ENCODE assay signal across 9 mouse cellular contexts in genomic region chr1:92378741-92379509, GRCm38 (mm10).
DNase-seq lines count a peak whose midpoint lies in the region; ATAC-seq and TF ChIP-seq lines count a peak whose summit lies in the region.
"Had no signal": no experiment of that assay in that cellular context is flagged by ENCODE, and none has a peak within 500 bp of the region (broad histone marks: within the 10 kb centered on the region; RNA-seq: fewer than 3 reads in every experiment).

No protein-coding gene starts in this region.

- no peaks in the 10 kb centered on the region for H3K9me3 ChIP-seq in midbrain, postnatal 0 days (ENCODE audit: low read length)
- no peaks in the 10 kb centered on the region for H3K9me3 ChIP-seq in midbrain, embryonic 15.5 days
- no peaks in the 10 kb centered on the region for H3K9me3 ChIP-seq in neural tube, embryonic 15.5 days (replicated peaks)
- H3K9me3 ChIP-seq in liver, postnatal 0 days (ENCODE audit: low read length), result no peaks in the 10 kb centered on the region
- H3K9me3 ChIP-seq: liver, embryonic 15.5 days had no signal

- no peak overlapping the region for H3K9ac ChIP-seq in midbrain, postnatal 0 days (replicated peaks; ENCODE audit: low read length, poor library complexity, severe bottlenecking)
- H3K9ac ChIP-seq in midbrain, embryonic 15.5 days, result no peak overlapping the region
- H3K9ac ChIP-seq in neural tube, embryonic 15.5 days (replicated peaks), result no peak overlapping the region
- H3K9ac ChIP-seq in liver, postnatal 0 days (replicated peaks), result no peak overlapping the region
- H3K9ac ChIP-seq: liver, embryonic 15.5 days had no signal

- no peak for TF ChIP-seq CTCF in midbrain, postnatal 0 days (IDR thresholded peaks at IDR 0.05)
- TF ChIP-seq CTCF in liver, postnatal 0 days (IDR thresholded peaks at IDR 0.05; ENCODE audit: low read depth), result no peak

- no peak overlapping the region for H3K4me2 ChIP-seq in midbrain, postnatal 0 days (ENCODE audit: low read depth, low read length, poor library complexity, severe bottlenecking)
- no peak overlapping the region for H3K4me2 ChIP-seq in midbrain, embryonic 15.5 days
- no peak overlapping the region for H3K4me2 ChIP-seq in neural tube, embryonic 15.5 days
- H3K4me2 ChIP-seq in liver, postnatal 0 days (ENCODE audit: low read depth, low read length), result no peak overlapping the region
- H3K4me2 ChIP-seq: liver, embryonic 15.5 days had no signal

- H3K4me1 ChIP-seq in midbrain, postnatal 0 days (ENCODE audit: insufficient read depth, low read length), result 0 out of 2 replicates have a peak, but pooled peaks cover 5% of the 10 kb centered on the region
- 0 out of 2 replicates have a peak, but pooled peaks cover 4% of the 10 kb centered on the region for H3K4me1 ChIP-seq in midbrain, embryonic 15.5 days
- H3K4me1 ChIP-seq in neural tube, embryonic 15.5 days, result peaks cover 17% of the 10 kb centered on the region
- no peaks in the 10 kb centered on the region for H3K4me1 ChIP-seq in liver, postnatal 0 days (ENCODE audit: insufficient read depth)
- H3K4me1 ChIP-seq: liver, embryonic 15.5 days had no signal

- H3K27me3 ChIP-seq in midbrain, postnatal 0 days (ENCODE audit: insufficient read depth, low read length), result no peaks in the 10 kb centered on the region
- H3K27me3 ChIP-seq in midbrain, embryonic 15.5 days (replicated peaks), result no peaks in the 10 kb centered on the region
- no peaks in the 10 kb centered on the region for H3K27me3 ChIP-seq in neural tube, embryonic 15.5 days (replicated peaks)
- no peaks in the 10 kb centered on the region for H3K27me3 ChIP-seq in liver, postnatal 0 days (ENCODE audit: insufficient read depth, low read length)
- H3K27me3 ChIP-seq: liver, embryonic 15.5 days had no signal

- 56% methylated on average over 8 of the region's 8 CpGs for WGBS in midbrain, postnatal 0 days
- WGBS in midbrain, embryonic 15.5 days, result 64% methylated on average over 8 of the region's 8 CpGs
- WGBS in neural tube, embryonic 15.5 days, result 58% methylated on average over 8 of the region's 8 CpGs
- WGBS in liver, postnatal 0 days (ENCODE audit: insufficient replicate concordance), result 70% methylated on average over 8 of the region's 8 CpGs

- no peak for DNase-seq in midbrain, postnatal 0 days (ENCODE audit: low spot score)
- DNase-seq in heart, adult 8-10 months (ENCODE audit: low spot score), result peak; percentile 57
- peak; percentile 62 for DNase-seq in kidney, postnatal 10 days
- DNase-seq in thymus, adult 18-20 months, result no peak
- DNase-seq in liver, postnatal 0 days, result no peak

- ATAC-seq in midbrain, postnatal 0 days (ENCODE audit: low FRiP score), result no peak
- no peak for ATAC-seq in midbrain, embryonic 15.5 days (replicated peaks)
- peak; percentile 62 for ATAC-seq in neural tube, embryonic 15.5 days (ENCODE audit: low FRiP score)
- no peak for ATAC-seq in megakaryocyte progenitor cell, adult 5-6 weeks (replicated peaks; ENCODE audit: poor library complexity)
- ATAC-seq in liver, postnatal 0 days, result no peak

- peak overlapping the region; percentile 0; the same call in 1 of the 2 replicates for H3K27ac ChIP-seq in midbrain, postnatal 0 days (ENCODE audit: low read depth, low read length)
- no peak overlapping the region for H3K27ac ChIP-seq in midbrain, embryonic 15.5 days
- H3K27ac ChIP-seq in neural tube, embryonic 15.5 days (replicated peaks), result peak overlapping the region; percentile 62
- no peak overlapping the region for H3K27ac ChIP-seq in liver, postnatal 0 days (ENCODE audit: low read depth)
- H3K27ac ChIP-seq: liver, embryonic 15.5 days had no signal

- H3K36me3 ChIP-seq in midbrain, postnatal 0 days (ENCODE audit: insufficient read depth, low read length), result no peaks in the 10 kb centered on the region
- no peaks in the 10 kb centered on the region for H3K36me3 ChIP-seq in midbrain, embryonic 15.5 days (replicated peaks)
- H3K36me3 ChIP-seq in neural tube, embryonic 15.5 days, result no peaks in the 10 kb centered on the region
- no peaks in the 10 kb centered on the region for H3K36me3 ChIP-seq in liver, postnatal 0 days (replicated peaks; ENCODE audit: insufficient read depth, low read length)
- H3K36me3 ChIP-seq: liver, embryonic 15.5 days had no signal

- TF ChIP-seq EP300 in liver, postnatal 0 days (IDR thresholded peaks at IDR 0.05; ENCODE audit: low read depth), result no peak

- H3K4me3 ChIP-seq in midbrain, postnatal 0 days (ENCODE audit: low read depth, low read length), result no peak overlapping the region
- no peak overlapping the region for H3K4me3 ChIP-seq in midbrain, embryonic 15.5 days
- H3K4me3 ChIP-seq in neural tube, embryonic 15.5 days (replicated peaks), result no peak overlapping the region
- H3K4me3 ChIP-seq in liver, postnatal 0 days (ENCODE audit: low read depth, low read length), result no peak overlapping the region
- H3K4me3 ChIP-seq: liver, embryonic 15.5 days had no signal

Comparison
In these comparisons a context has a peak if more than half of its experiments do, and no peak if none do; other contexts are left out.
1. H3K27ac ChIP-seq: peak in midbrain, postnatal 0 days (single experiment) and neural tube, embryonic 15.5 days (single experiment); none in midbrain, embryonic 15.5 days (single experiment) and liver, postnatal 0 days (single experiment).
2. DNase-seq: peak in heart, adult 8-10 months (single experiment) and kidney, postnatal 10 days (single experiment); none in midbrain, postnatal 0 days (single experiment), thymus, adult 18-20 months (0 of 2) and liver, postnatal 0 days (single experiment).